Mouse (Mus musculus): Measurements from ENCODE around the gene Cyb561a3. TPM values are rescaled to one million over a fixed set of nuclear protein-coding genes. Genes with fewer than 3 reads are reported as not detected.

Gene Cyb561a3
- polyA plus RNA-seq, 1 experiment: 31.6 TPM

DNA sequence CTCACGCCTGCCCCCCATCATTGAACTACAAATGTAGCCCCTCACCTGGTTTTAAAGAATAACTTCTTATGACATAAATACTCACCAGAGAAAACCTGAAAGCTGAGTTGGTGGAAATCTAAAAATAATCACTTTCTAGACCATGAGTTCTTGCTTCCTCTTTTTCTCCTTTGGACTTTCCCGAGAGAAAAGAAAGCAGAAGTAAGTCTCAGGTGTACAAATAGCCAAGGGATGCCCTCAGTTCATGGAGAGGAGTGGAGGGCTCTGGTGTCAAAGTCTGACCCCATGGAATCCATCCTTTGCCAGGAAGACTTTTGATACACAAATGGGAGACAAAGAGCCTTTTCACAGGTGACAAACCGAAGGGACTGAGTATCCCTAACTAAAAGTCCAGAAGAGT, 3.8 kb downstream of the Cyb561a3 start:
- H3K36me3 ChIP-seq (ENCODE audit: control insufficient read depth, insufficient read depth, low read length): peaks cover 12% of the 10 kb centered on the region
- H3K27me3 ChIP-seq (ENCODE audit: control insufficient read depth, insufficient read depth, low read length): no peaks in the 10 kb centered on the region
- 71% methylated on average over 3 of the region's 3 CpGs for WGBS
- peaks cover 3% of the 10 kb centered on the region; the same call in 1 of the 2 replicates for H3K4me1 ChIP-seq (ENCODE audit: control insufficient read depth, insufficient read depth, insufficient read length, low read length)
- no peak overlapping the region for H3K27ac ChIP-seq (ENCODE audit: insufficient read depth, low read depth, low read length)
- no peak overlapping the region for H3K4me3 ChIP-seq (ENCODE audit: low read depth, low read length)
- TF ChIP-seq POLR2A (IDR thresholded peaks at IDR 0.05; ENCODE audit: low read depth, low read length) (no peak), CTCF (IDR thresholded peaks at IDR 0.05; ENCODE audit: extremely low read depth, insufficient read length, insufficient replicate concordance, low read depth, low read length) (no peak)

DNA sequence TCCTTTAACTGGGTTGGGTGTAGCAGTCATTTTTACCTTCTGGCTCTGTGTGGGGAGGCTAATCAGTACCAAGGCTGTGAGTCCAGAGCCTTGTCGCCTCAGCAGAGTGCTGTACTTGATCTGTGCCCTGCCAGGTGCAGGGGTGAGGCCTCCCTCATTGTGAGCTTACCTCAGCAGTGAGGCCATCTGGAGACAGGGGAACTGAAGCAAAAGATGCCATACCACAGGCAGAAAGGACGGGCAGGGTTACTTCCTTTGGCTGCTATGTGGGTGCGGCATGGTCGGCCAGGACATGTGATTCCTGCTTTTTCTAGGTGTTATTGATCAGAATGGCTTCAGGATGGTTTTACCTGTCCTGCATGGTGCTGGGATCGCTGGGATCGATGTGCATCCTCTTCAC, 5.0 kb downstream of the Cyb561a3 start:
- Histone ChIP-seq H3K36me3 (ENCODE audit: control insufficient read depth, insufficient read depth, low read length) (peaks cover 15% of the 10 kb centered on the region), H3K27me3 (ENCODE audit: control insufficient read depth, insufficient read depth, low read length) (no peaks in the 10 kb centered on the region), H3K4me3 (ENCODE audit: low read depth, low read length) (no peak overlapping the region), H3K27ac (ENCODE audit: insufficient read depth, low read depth, low read length) (no peak overlapping the region), H3K4me1 (ENCODE audit: control insufficient read depth, insufficient read depth, insufficient read length, low read length) (peaks cover 3% of the 10 kb centered on the region; the same call in 1 of the 2 replicates)
- TF ChIP-seq CTCF (IDR thresholded peaks at IDR 0.05; ENCODE audit: extremely low read depth, insufficient read length, insufficient replicate concordance, low read depth, low read length) (no peak), POLR2A (IDR thresholded peaks at IDR 0.05; ENCODE audit: low read depth, low read length) (no peak)
- 91% methylated on average over 6 of the region's 6 CpGs for WGBS

DNA sequence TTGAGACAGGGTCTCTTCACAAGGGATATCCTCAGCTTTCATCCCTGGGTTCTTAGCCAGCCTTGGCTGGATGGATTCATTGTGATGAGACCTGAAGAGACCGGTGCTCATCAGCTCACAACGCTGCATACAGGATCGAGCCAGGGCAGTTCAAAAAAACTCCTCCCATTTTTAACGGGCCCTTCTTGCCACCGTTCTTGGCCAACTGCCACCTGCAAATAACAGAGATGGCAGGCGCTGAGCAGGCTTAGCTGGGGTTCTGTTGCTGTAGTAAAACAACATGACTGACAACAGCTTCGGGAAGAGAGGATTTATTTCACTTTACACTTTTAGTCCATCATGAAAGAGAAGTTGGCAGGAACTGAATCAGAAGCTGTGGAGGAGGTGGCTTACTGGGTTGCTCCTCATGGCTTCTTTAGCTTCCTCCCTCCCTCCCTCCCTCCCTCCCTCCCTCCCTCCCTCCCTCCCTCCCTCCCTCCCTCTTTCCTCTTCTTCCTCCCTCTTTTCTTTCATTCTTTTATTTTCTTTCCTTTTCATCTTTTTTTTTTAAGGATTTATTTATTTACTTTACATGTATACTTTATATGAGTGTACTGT, 6.7 kb downstream of the Cyb561a3 start:
- Histone ChIP-seq H3K27ac (ENCODE audit: insufficient read depth, low read depth, low read length) (no peak overlapping the region), H3K27me3 (ENCODE audit: control insufficient read depth, insufficient read depth, low read length) (no peaks in the 10 kb centered on the region), H3K4me3 (ENCODE audit: low read depth, low read length) (no peak overlapping the region), H3K36me3 (ENCODE audit: control insufficient read depth, insufficient read depth, low read length) (peaks cover 25% of the 10 kb centered on the region), H3K4me1 (ENCODE audit: control insufficient read depth, insufficient read depth, insufficient read length, low read length) (peaks cover 3% of the 10 kb centered on the region; the same call in 1 of the 2 replicates)
- TF ChIP-seq POLR2A (IDR thresholded peaks at IDR 0.05; ENCODE audit: low read depth, low read length): no peak
- TF ChIP-seq CTCF (IDR thresholded peaks at IDR 0.05; ENCODE audit: extremely low read depth, insufficient read length, insufficient replicate concordance, low read depth, low read length): no peak
- 15% methylated on average over 7 of the region's 7 CpGs for WGBS

DNA sequence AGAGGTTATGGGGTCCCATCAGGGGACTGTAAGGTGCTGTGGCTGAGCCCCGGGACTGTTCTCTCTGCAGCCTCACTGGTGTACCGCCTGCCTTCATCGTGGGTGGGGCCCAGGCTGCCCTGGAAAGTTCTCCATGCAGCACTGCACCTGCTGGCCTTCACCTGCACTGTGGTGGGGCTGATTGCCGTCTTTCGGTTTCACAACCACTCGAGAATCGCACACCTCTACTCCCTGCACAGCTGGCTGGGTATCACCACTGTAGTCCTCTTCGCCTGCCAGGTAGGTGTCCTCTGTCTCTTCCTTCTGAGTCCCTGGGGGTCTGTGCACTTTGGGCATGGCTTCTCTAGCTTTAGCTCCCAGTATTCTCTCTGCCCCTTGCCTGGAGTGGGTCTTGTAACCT, 8.1 kb downstream of the Cyb561a3 start:
- no peaks in the 10 kb centered on the region for H3K27me3 ChIP-seq (ENCODE audit: control insufficient read depth, insufficient read depth, low read length)
- no peak overlapping the region; the same call in 1 of the 2 replicates for H3K27ac ChIP-seq (ENCODE audit: insufficient read depth, low read depth, low read length)
- peaks cover 3% of the 10 kb centered on the region; the same call in 1 of the 2 replicates for H3K4me1 ChIP-seq (ENCODE audit: control insufficient read depth, insufficient read depth, insufficient read length, low read length)
- TF ChIP-seq POLR2A (IDR thresholded peaks at IDR 0.05; ENCODE audit: low read depth, low read length) (no peak), CTCF (IDR thresholded peaks at IDR 0.05; ENCODE audit: extremely low read depth, insufficient read length, insufficient replicate concordance, low read depth, low read length) (no peak)
- WGBS: 30% methylated on average over 8 of the region's 8 CpGs
- H3K36me3 ChIP-seq (ENCODE audit: control insufficient read depth, insufficient read depth, low read length): peaks cover 25% of the 10 kb centered on the region
- no peak overlapping the region for H3K4me3 ChIP-seq (ENCODE audit: low read depth, low read length)

DNA sequence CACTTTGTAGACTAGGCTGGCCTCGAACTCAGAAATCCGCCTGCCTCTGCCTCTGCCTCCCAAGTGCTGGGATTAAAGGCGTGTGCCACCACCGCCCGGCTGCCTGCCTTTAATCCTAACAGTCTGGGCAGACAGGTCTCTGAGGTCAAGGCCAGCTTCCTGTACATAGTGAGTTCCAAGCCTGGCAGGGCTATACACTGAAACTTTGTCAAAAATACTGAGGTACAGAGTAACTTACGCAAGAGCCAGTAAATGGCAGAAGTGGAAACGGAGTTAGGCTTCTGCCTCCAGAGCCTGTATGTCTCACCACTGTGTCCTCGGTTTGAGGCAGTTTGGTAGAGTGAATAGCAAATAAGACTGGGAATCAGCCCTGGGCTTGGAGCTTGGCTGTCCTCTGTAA, 10.3 kb downstream of the Cyb561a3 start:
- no peak for TF ChIP-seq CTCF (IDR thresholded peaks at IDR 0.05; ENCODE audit: extremely low read depth, insufficient read length, insufficient replicate concordance, low read depth, low read length)
- TF ChIP-seq POLR2A (IDR thresholded peaks at IDR 0.05; ENCODE audit: low read depth, low read length): no peak
- no peak overlapping the region for H3K4me3 ChIP-seq (ENCODE audit: low read depth, low read length)
- 89% methylated on average over 8 of the region's 8 CpGs for WGBS
- no peak overlapping the region for H3K27ac ChIP-seq (ENCODE audit: insufficient read depth, low read depth, low read length)
- peaks cover 3% of the 10 kb centered on the region; the same call in 1 of the 2 replicates for H3K4me1 ChIP-seq (ENCODE audit: control insufficient read depth, insufficient read depth, insufficient read length, low read length)
- H3K27me3 ChIP-seq (ENCODE audit: control insufficient read depth, insufficient read depth, low read length): no peaks in the 10 kb centered on the region
- H3K36me3 ChIP-seq (ENCODE audit: control insufficient read depth, insufficient read depth, low read length): peaks cover 26% of the 10 kb centered on the region

DNA sequence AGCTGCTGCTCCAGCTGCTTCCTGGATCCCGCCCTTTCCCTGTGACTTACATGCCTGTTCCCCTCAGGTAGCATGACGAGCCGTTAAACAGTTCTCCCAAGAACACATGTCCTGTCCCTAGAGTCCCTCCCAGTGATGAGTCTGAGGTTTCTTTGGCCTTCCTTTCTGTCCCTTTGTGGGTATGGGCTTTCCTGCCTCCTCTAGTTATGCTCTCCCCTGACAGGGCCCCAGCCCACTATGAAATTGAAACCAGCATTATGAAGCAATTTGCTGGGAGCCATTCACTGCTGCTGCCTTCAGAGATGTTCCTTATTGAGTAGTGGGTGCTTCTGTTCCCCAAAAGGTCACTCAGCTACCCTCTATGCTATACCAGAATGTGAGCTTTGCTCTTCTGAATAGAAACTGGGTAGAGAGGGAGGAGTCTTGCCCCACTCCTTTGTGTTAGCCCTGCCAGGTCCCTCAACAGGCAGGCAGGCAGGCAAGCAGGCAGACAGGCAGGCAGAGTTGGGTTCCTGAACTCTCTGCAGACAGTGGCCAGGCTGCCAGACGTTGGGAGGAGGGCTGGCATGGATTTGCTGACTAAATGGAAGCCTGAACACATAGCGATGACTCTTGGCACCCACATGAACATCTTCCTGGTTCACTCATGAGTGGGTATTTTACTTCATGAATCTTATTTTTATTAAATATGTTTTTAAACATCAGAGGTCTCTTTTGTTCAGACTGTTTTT, 12.3 kb downstream of the Cyb561a3 start:
- Histone ChIP-seq H3K27ac (ENCODE audit: insufficient read depth, low read depth, low read length) (no peak overlapping the region), H3K27me3 (ENCODE audit: control insufficient read depth, insufficient read depth, low read length) (no peaks in the 10 kb centered on the region), H3K4me1 (ENCODE audit: control insufficient read depth, insufficient read depth, insufficient read length, low read length) (peaks cover 3% of the 10 kb centered on the region; the same call in 1 of the 2 replicates), H3K36me3 (ENCODE audit: control insufficient read depth, insufficient read depth, low read length) (peaks cover 42% of the 10 kb centered on the region), H3K4me3 (ENCODE audit: low read depth, low read length) (no peak overlapping the region)
- WGBS: 65% methylated on average over 5 of the region's 5 CpGs
- TF ChIP-seq POLR2A (IDR thresholded peaks at IDR 0.05; ENCODE audit: low read depth, low read length) (no peak), CTCF (IDR thresholded peaks at IDR 0.05; ENCODE audit: extremely low read depth, insufficient read length, insufficient replicate concordance, low read depth, low read length) (no peak)

DNA sequence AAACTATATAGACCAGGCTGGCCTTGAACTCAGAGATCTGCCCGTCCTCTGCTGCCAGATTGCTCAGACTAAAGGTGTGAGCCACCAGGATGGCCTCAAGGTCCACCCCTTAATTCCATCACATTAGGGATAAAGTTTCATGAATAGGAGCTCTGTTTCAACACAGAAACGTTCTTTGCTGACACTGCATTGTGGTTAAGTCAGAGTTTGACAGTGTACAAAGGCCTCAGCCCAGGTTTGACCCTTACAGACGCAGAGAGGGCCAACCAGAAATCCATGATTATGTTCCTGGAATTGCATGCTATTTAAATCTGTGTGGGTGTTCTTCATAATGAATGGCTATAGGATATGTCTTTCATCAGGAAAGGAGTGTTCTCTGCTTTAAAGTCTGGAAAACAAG, 13.3 kb downstream of the Cyb561a3 start:
- TF ChIP-seq CTCF (IDR thresholded peaks at IDR 0.05; ENCODE audit: extremely low read depth, insufficient read length, insufficient replicate concordance, low read depth, low read length): no peak
- no peak for TF ChIP-seq POLR2A (IDR thresholded peaks at IDR 0.05; ENCODE audit: low read depth, low read length)
- WGBS: 76% methylated on average over 3 of the region's 3 CpGs
- Histone ChIP-seq H3K27me3 (ENCODE audit: control insufficient read depth, insufficient read depth, low read length) (no peaks in the 10 kb centered on the region), H3K4me1 (ENCODE audit: control insufficient read depth, insufficient read depth, insufficient read length, low read length) (peaks cover under 1% of the 10 kb centered on the region; the same call in 1 of the 2 replicates), H3K4me3 (ENCODE audit: low read depth, low read length) (no peak overlapping the region), H3K36me3 (ENCODE audit: control insufficient read depth, insufficient read depth, low read length) (peaks cover 51% of the 10 kb centered on the region), H3K27ac (ENCODE audit: insufficient read depth, low read depth, low read length) (no peak overlapping the region)

Data from small intestine, adult 2 months (tissue).